Mouse (Mus musculus) brain, embryonic 14.5 days (tissue): Measurements from ENCODE around the gene Flnc.

Experiments used
- CTCF ChIP-seq: fragments of 200-500 bp; IDR thresholded peaks from 2 replicates; pipeline ENCODE4 v1.5.1; 2012; ENCODE audit warnings: inconsistent platforms, mild to moderate bottlenecking, moderate library complexity, borderline replicate concordance; ENCODE audit not compliant: insufficient read depth, insufficient read length; ENCODE audit errors: extremely low read depth
- POLR2A ChIP-seq: fragments of 200-500 bp; IDR thresholded peaks from 2 replicates; pipeline ENCODE4 v1.6.1; 2012; ENCODE audit warnings: mild to moderate bottlenecking, inconsistent platforms, borderline replicate concordance; ENCODE audit not compliant: poor library complexity, insufficient read depth, insufficient read length, severe bottlenecking; ENCODE audit errors: extremely low read depth

DNA sequence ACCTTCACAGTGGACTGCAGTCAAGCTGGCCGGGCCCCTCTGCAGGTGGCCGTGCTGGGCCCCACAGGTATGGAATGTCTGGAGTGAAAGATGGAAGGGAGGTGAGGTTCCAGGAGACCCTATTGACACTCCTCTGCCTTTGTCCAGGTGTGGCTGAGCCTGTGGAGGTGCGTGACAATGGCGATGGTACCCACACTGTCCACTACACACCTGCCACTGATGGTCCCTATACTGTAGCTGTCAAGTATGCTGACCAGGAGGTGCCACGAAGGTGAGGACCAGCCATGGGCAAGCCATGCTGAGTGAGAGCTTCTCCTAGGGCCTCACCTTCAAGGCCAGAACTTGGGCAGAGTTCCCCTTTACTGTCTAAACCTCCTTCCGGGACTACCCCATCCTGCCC, 17.6 kb downstream of the Flnc start:
- TF ChIP-seq POLR2A: no peak
- TF ChIP-seq CTCF: no peak
